In the genomic region with DNA sequence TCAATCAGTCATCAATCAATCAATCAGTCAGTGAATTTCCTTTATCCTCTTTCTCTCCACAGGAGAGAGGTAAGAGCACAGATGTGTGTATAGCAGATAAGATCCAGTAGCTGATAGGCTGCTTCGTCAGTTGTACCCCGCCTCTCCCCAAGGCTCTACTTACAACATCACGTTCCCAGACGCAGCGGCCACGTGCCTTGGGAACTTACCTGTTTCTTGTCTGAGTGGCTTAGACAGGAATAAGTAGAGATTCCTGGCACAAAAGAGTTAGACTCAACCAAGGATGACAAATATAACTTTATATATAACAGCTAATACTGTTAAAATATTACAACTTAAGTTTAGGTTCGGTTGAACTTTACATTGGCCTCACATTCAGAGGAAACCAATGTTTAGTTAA, we compare ENCODE assay signal across 13 mouse cellular contexts. TPM values are rescaled to one million over a fixed set of nuclear protein-coding genes. Genes with fewer than 3 reads are reported as not detected.
A peak's percentile ranks its signal among the peaks of the same experiment; 100 is the strongest.
DNase-seq lines count a peak whose midpoint lies in the region; ATAC-seq lines count a peak whose summit lies in the region.
"Had no signal": no experiment of that assay in that cellular context is flagged by ENCODE, and none has a peak within 500 bp of the region (broad histone marks: within the 10 kb centered on the region; RNA-seq: fewer than 3 reads in every experiment).

No protein-coding gene starts in this region.

- ATAC-seq in hindbrain, embryonic 11.5 days (ENCODE audit: low FRiP score) = no peak
- ATAC-seq: forebrain, embryonic 14.5 days had no signal

- no peaks in the 10 kb centered on the region for H3K36me3 ChIP-seq in hindbrain, embryonic 11.5 days (ENCODE audit: control insufficient read depth, insufficient read depth, low read length)
- H3K36me3 ChIP-seq: hindbrain, embryonic 15.5 days; limb, embryonic 13.5 days; lung, embryonic 15.5 days had no signal

- WGBS in hindbrain, embryonic 11.5 days = 72% methylated on average over 7 of the region's 7 CpGs

- H3K4me3 ChIP-seq in hindbrain, embryonic 11.5 days (ENCODE audit: low read depth, low read length) = no peak overlapping the region
- H3K4me3 ChIP-seq: hindbrain, embryonic 15.5 days; limb, embryonic 13.5 days; lung, embryonic 15.5 days had no signal

- H3K27ac ChIP-seq in hindbrain, embryonic 11.5 days (ENCODE audit: low read depth, low read length) = no peak overlapping the region
- H3K27ac ChIP-seq: hindbrain, embryonic 15.5 days; limb, embryonic 13.5 days; lung, embryonic 15.5 days had no signal

- no peaks in the 10 kb centered on the region for H3K9me3 ChIP-seq in hindbrain, embryonic 11.5 days (ENCODE audit: control insufficient read depth, low read length)
- H3K9me3 ChIP-seq: hindbrain, embryonic 15.5 days; limb, embryonic 13.5 days; lung, embryonic 15.5 days had no signal

- peak; percentile 46 for DNase-seq in gastrocnemius, adult 18-20 months (ENCODE audit: low spot score)
- DNase-seq in gastrocnemius, postnatal 25 days = no peak
- peak; percentile 10 to 22 for DNase-seq in urinary bladder, adult 18-20 months (ENCODE audit: low spot score in 2 of 2)
- DNase-seq in urinary bladder, postnatal 4 days (ENCODE audit: low spot score in 2 of 2) = no peak
- peak; percentile 75 for DNase-seq in kidney, postnatal 10 days
- DNase-seq in hindbrain, embryonic 11.5 days (ENCODE audit: low spot score) = no peak
- no peak for DNase-seq in layer of hippocampus, postnatal 36 days
- DNase-seq in layer of hippocampus, postnatal 10 days (ENCODE audit: low spot score in 2 of 2) = no peak
- DNase-seq: cerebellum, postnatal 36 days had no signal

- H3K9ac ChIP-seq in hindbrain, embryonic 11.5 days (ENCODE audit: low read depth, low read length) = no peak overlapping the region
- H3K9ac ChIP-seq: hindbrain, embryonic 15.5 days; limb, embryonic 13.5 days; lung, embryonic 15.5 days had no signal

- H3K27me3 ChIP-seq in hindbrain, embryonic 11.5 days (ENCODE audit: control insufficient read depth, insufficient read depth, low read length) = no peaks in the 10 kb centered on the region
- H3K27me3 ChIP-seq: hindbrain, embryonic 15.5 days; limb, embryonic 13.5 days; lung, embryonic 15.5 days had no signal

- H3K4me1 ChIP-seq in hindbrain, embryonic 11.5 days (replicated peaks; ENCODE audit: control insufficient read depth, insufficient read depth, low read length) = no peaks in the 10 kb centered on the region
- H3K4me1 ChIP-seq: hindbrain, embryonic 15.5 days; limb, embryonic 13.5 days; lung, embryonic 15.5 days had no signal

- no peak overlapping the region for H3K4me2 ChIP-seq in hindbrain, embryonic 11.5 days (replicated peaks; ENCODE audit: low read depth, low read length)
- H3K4me2 ChIP-seq: hindbrain, embryonic 15.5 days; limb, embryonic 13.5 days; lung, embryonic 15.5 days had no signal

RNA-seq across cellular contexts. Expression of gene Vwa3b, which starts 12.7 kb away (rescaled TPM):
- 100 to 1,000 TPM in 1 of 2 experiments, 10 to 100 TPM in 1; 85.9 to 109 TPM for total RNA-seq in gastrocnemius, adult 18-20 months (2021)
- 10 to 100 TPM; 34.6 to 57.2 TPM for total RNA-seq in gastrocnemius, postnatal 25 days (2021)
- polyA plus RNA-seq in hindbrain, embryonic 11.5 days (2014; fragmentation: Nextera tagmentation; extraction: Ambion mirVana) = 0.80 TPM in 2 replicates
- 10 to 100 TPM; 21.0 to 29.4 TPM for total RNA-seq in layer of hippocampus, postnatal 36 days (2021)
- total RNA-seq in layer of hippocampus, postnatal 10 days (2021) = 1 to 10 TPM; 4.9 to 6.6 TPM

Comparison
In these comparisons a context has a peak if more than half of its experiments do, and no peak if none do; other contexts are left out.
1. DNase-seq: peak in gastrocnemius, adult 18-20 months (single experiment), urinary bladder, adult 18-20 months (2 of 2) and kidney, postnatal 10 days (single experiment); none in gastrocnemius, postnatal 25 days (single experiment), urinary bladder, postnatal 4 days (0 of 2), hindbrain, embryonic 11.5 days (single experiment), layer of hippocampus, postnatal 36 days (0 of 2) and layer of hippocampus, postnatal 10 days (0 of 2).